Mouse (Mus musculus): ENCODE data around the gene Nle1. TPM values are rescaled to one million over a fixed set of nuclear protein-coding genes. Genes with fewer than 3 reads are reported as not detected.

The Nle1 gene
- polyA plus RNA-seq, 1 experiment from 2014 or later, result 23.7 TPM

- DNase-seq (ENCODE audit: low spot score, missing footprints) (peak; percentile 28), ATAC-seq (ENCODE audit: low FRiP score) (no peak)
- no peak overlapping the region for H3K4me3 ChIP-seq (ENCODE audit: low read depth, low read length)
- H3K36me3 ChIP-seq (ENCODE audit: control insufficient read depth, insufficient read depth, low read length), result peaks cover 26% of the 10 kb centered on the region; the same call in 1 of the 2 replicates
- no peaks in the 10 kb centered on the region for H3K27me3 ChIP-seq (ENCODE audit: control insufficient read depth, insufficient read depth, low read length)
- no peaks in the 10 kb centered on the region for H3K9me3 ChIP-seq (ENCODE audit: control insufficient read depth, low read length)
- no peak overlapping the region for H3K4me2 ChIP-seq
- no peak overlapping the region for H3K9ac ChIP-seq (ENCODE audit: low read length)
- H3K4me1 ChIP-seq (ENCODE audit: control insufficient read depth, insufficient read depth, low read length), result no peaks in the 10 kb centered on the region
- WGBS, result 95% methylated on average over 20 of the region's 20 CpGs
- no peak overlapping the region for H3K27ac ChIP-seq (ENCODE audit: low read depth, low read length)
Observed at GRCm38 (mm10) chr11:82901606-82902310, 6.5 kb downstream of the Nle1 start.

- 90% methylated on average over 5 of the region's 5 CpGs for WGBS
- Histone ChIP-seq H3K4me2 (no peak overlapping the region), H3K4me3 (ENCODE audit: low read depth, low read length) (no peak overlapping the region), H3K27ac (ENCODE audit: low read depth, low read length) (no peak overlapping the region), H3K36me3 (ENCODE audit: control insufficient read depth, insufficient read depth, low read length) (peaks cover 25% of the 10 kb centered on the region; the same call in 1 of the 2 replicates), H3K27me3 (ENCODE audit: control insufficient read depth, insufficient read depth, low read length) (no peaks in the 10 kb centered on the region), H3K4me1 (ENCODE audit: control insufficient read depth, insufficient read depth, low read length) (no peaks in the 10 kb centered on the region), H3K9me3 (ENCODE audit: control insufficient read depth, low read length) (no peaks in the 10 kb centered on the region), H3K9ac (ENCODE audit: low read length) (no peak overlapping the region)
- no peak for ATAC-seq (ENCODE audit: low FRiP score)
- DNase-seq (ENCODE audit: low spot score, missing footprints), result peak; percentile 23
Observed at GRCm38 (mm10) chr11:82899720-82900119, 8.5 kb downstream of the Nle1 start.

DNA sequence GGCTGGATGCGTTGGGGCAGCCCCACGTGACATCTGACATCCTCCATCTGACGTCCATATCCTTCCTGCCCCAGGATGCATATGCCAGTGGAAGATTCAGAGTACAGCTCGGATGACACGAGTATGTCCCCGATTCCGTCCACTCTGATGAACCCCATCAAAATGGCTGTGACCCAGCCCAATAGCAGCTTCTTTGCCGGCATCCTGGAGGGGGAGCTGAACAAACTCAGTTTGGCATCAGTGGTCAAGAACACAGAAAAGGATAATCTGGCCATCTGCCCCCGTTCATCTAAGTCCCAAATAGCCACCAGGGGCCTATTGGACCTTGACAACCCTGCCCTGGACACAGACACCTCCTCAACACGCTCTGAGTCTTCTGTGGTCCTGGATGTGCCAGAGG is 10.7 kb downstream of the Nle1 start:
- Histone ChIP-seq H3K4me2 (no peak overlapping the region), H3K27ac (ENCODE audit: low read depth, low read length) (no peak overlapping the region), H3K9me3 (ENCODE audit: control insufficient read depth, low read length) (no peaks in the 10 kb centered on the region), H3K9ac (ENCODE audit: low read length) (no peak overlapping the region), H3K27me3 (ENCODE audit: control insufficient read depth, insufficient read depth, low read length) (no peaks in the 10 kb centered on the region), H3K4me3 (ENCODE audit: low read depth, low read length) (no peak overlapping the region), H3K4me1 (ENCODE audit: control insufficient read depth, insufficient read depth, low read length) (no peaks in the 10 kb centered on the region), H3K36me3 (ENCODE audit: control insufficient read depth, insufficient read depth, low read length) (peaks cover 11% of the 10 kb centered on the region; the same call in 1 of the 2 replicates)
- 79% methylated on average over 10 of the region's 10 CpGs for WGBS
- peak; percentile 12 for DNase-seq (ENCODE audit: low spot score, missing footprints)
- no peak for ATAC-seq (ENCODE audit: low FRiP score)

DNA sequence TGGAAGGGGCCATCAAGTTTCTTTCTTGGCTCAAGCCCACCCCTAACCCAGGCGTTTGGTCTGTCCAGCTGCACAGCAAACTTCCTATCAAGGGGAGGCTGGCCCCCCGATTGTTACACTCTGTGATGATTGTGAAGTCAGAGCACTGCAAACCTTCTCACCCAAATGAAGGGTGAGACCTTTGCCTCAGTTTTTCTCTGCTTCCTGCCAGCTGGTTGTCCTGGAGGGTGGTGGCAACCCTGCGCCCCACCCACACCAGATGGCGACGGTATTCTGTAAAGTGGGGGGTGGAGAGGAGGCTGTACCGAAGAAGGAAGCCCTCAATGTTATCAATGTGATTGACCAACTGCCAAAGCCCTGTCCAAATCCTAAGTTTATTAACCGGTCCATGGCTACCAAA is 16.3 kb downstream of the Nle1 start, which contains the start of gene Fndc8:
Gene Fndc8, plus strand, starts transcription at position 189 of the 400 bp plus-strand sequence.
- H3K27me3 ChIP-seq (ENCODE audit: control insufficient read depth, insufficient read depth, low read length), result no peaks in the 10 kb centered on the region
- peaks cover 11% of the 10 kb centered on the region for H3K4me1 ChIP-seq (ENCODE audit: control insufficient read depth, insufficient read depth, low read length)
- ATAC-seq (ENCODE audit: low FRiP score), result no peak
- no peaks in the 10 kb centered on the region for H3K36me3 ChIP-seq (ENCODE audit: control insufficient read depth, insufficient read depth, low read length)
- H3K9me3 ChIP-seq (ENCODE audit: control insufficient read depth, low read length), result no peaks in the 10 kb centered on the region
- H3K4me2 ChIP-seq, result no peak within 1 kb of the TSS
- WGBS, result 59% methylated on average over 7 of the region's 7 CpGs
- H3K9ac ChIP-seq (ENCODE audit: low read length), result no peak within 1 kb of the TSS; the same call in 1 of the 2 replicates
- H3K4me3 ChIP-seq (ENCODE audit: low read depth, low read length), result no peak within 1 kb of the TSS
- H3K27ac ChIP-seq (ENCODE audit: low read depth, low read length), result no peak within 1 kb of the TSS
- DNase-seq (ENCODE audit: low spot score, missing footprints), result peak; percentile 21

GRCm38 (mm10) chr11:82890342-82890762 is 17.9 kb downstream of the Nle1 start, which contains the start of gene Rad51d:
Gene Rad51d, minus strand, starts transcription at chr11:82890614.
- Histone ChIP-seq H3K9me3 (ENCODE audit: control insufficient read depth, low read length) (no peaks in the 10 kb centered on the region), H3K27me3 (ENCODE audit: control insufficient read depth, insufficient read depth, low read length) (no peaks in the 10 kb centered on the region), H3K4me3 (ENCODE audit: low read depth, low read length) (peak within 1 kb of the TSS; percentile 62), H3K4me2 (peak within 1 kb of the TSS; percentile 74), H3K4me1 (ENCODE audit: control insufficient read depth, insufficient read depth, low read length) (peaks cover 11% of the 10 kb centered on the region), H3K9ac (ENCODE audit: low read length) (peak within 1 kb of the TSS; percentile 84), H3K36me3 (ENCODE audit: control insufficient read depth, insufficient read depth, low read length) (no peaks in the 10 kb centered on the region), H3K27ac (ENCODE audit: low read depth, low read length) (peak within 1 kb of the TSS; percentile 25; the same call in 1 of the 2 replicates)
- DNase-seq (ENCODE audit: low spot score, missing footprints) (peak; percentile 99), ATAC-seq (ENCODE audit: low FRiP score) (peak; percentile 93)
- WGBS, result under 1% methylated on average over 26 of the region's 26 CpGs

GRCm38 (mm10) chr11:82889524-82890341 is 18.5 kb downstream of the Nle1 start:
- ATAC-seq (ENCODE audit: low FRiP score) (peak; percentile 20; the same call in 1 of the 2 replicates), DNase-seq (ENCODE audit: low spot score, missing footprints) (peak; percentile 95)
- Histone ChIP-seq H3K4me1 (ENCODE audit: control insufficient read depth, insufficient read depth, low read length) (peaks cover 11% of the 10 kb centered on the region), H3K4me3 (ENCODE audit: low read depth, low read length) (peak overlapping the region; percentile 62), H3K4me2 (peak overlapping the region; percentile 74), H3K27me3 (ENCODE audit: control insufficient read depth, insufficient read depth, low read length) (no peaks in the 10 kb centered on the region), H3K27ac (ENCODE audit: low read depth, low read length) (peak overlapping the region; percentile 25; the same call in 1 of the 2 replicates), H3K9me3 (ENCODE audit: control insufficient read depth, low read length) (no peaks in the 10 kb centered on the region), H3K36me3 (ENCODE audit: control insufficient read depth, insufficient read depth, low read length) (no peaks in the 10 kb centered on the region), H3K9ac (ENCODE audit: low read length) (peak overlapping the region; percentile 84)
- WGBS, result 9% methylated on average over 30 of the region's 31 CpGs

DNA sequence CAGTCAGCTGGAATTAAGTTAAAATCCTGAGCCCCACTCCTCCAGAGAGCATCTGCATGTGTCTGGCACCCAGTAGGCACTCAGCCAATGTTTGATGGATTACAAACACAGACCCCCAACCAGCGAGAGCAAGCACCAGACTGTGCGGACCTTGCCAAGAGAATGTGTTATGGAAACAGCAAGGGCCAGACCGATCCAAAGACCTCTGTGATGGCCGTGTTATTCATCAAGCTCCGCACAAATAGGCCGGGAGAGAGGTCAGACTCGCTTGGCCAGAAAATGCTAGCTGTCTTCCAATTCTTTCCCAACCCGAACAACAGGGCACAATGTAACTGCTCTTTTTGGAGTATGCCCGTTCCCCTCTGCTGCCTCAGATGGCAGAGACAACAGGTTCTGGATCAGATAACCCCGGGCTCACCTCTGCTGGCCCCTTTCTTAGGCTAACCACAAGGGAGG is 19.7 kb downstream of the Nle1 start:
- no peaks in the 10 kb centered on the region for H3K36me3 ChIP-seq (ENCODE audit: control insufficient read depth, insufficient read depth, low read length)
- H3K27me3 ChIP-seq (ENCODE audit: control insufficient read depth, insufficient read depth, low read length), result no peaks in the 10 kb centered on the region
- peak; percentile 54 for DNase-seq (ENCODE audit: low spot score, missing footprints)
- H3K4me1 ChIP-seq (ENCODE audit: control insufficient read depth, insufficient read depth, low read length), result peaks cover 11% of the 10 kb centered on the region
- no peak for ATAC-seq (ENCODE audit: low FRiP score)
- H3K9me3 ChIP-seq (ENCODE audit: control insufficient read depth, low read length), result no peaks in the 10 kb centered on the region
- H3K27ac ChIP-seq (ENCODE audit: low read depth, low read length), result no peak overlapping the region
- 77% methylated on average over 10 of the region's 10 CpGs for WGBS
- H3K9ac ChIP-seq (ENCODE audit: low read length), result no peak overlapping the region
- no peak overlapping the region for H3K4me2 ChIP-seq
- no peak overlapping the region for H3K4me3 ChIP-seq (ENCODE audit: low read depth, low read length)

DNA sequence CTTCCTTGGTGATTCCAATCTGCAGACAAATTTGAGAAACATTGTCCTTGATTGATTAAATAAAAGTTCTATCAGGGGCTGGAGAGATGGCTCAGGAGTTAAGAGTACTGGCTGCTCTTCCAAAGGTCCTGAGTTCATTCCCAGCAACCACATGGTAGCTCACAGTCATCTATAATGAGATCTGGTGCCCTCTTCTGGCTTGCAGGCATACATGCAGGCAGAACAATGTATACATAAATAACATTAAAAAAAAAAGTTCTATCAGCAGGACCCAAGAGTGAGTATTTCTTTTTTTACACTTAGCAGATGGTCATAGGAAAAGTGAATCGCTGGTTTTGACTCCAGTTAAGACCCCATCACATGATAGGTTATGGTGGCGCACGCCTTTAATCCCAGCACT is 21.7 kb downstream of the Nle1 start:
- Histone ChIP-seq H3K9ac (ENCODE audit: low read length) (no peak overlapping the region), H3K27me3 (ENCODE audit: control insufficient read depth, insufficient read depth, low read length) (no peaks in the 10 kb centered on the region), H3K27ac (ENCODE audit: low read depth, low read length) (no peak overlapping the region), H3K4me2 (no peak overlapping the region), H3K9me3 (ENCODE audit: control insufficient read depth, low read length) (no peaks in the 10 kb centered on the region), H3K4me1 (ENCODE audit: control insufficient read depth, insufficient read depth, low read length) (peaks cover 11% of the 10 kb centered on the region), H3K36me3 (ENCODE audit: control insufficient read depth, insufficient read depth, low read length) (no peaks in the 10 kb centered on the region), H3K4me3 (ENCODE audit: low read depth, low read length) (no peak overlapping the region)
- ATAC-seq (ENCODE audit: low FRiP score), result no peak
- WGBS, result 87% methylated on average over 3 of the region's 3 CpGs
- no peak for DNase-seq (ENCODE audit: low spot score, missing footprints)

- Histone ChIP-seq H3K4me2 (no peak overlapping the region), H3K4me3 (ENCODE audit: low read depth, low read length) (no peak overlapping the region), H3K9me3 (ENCODE audit: control insufficient read depth, low read length) (no peaks in the 10 kb centered on the region), H3K36me3 (ENCODE audit: control insufficient read depth, insufficient read depth, low read length) (no peaks in the 10 kb centered on the region), H3K27ac (ENCODE audit: low read depth, low read length) (no peak overlapping the region), H3K4me1 (ENCODE audit: control insufficient read depth, insufficient read depth, low read length) (no peaks in the 10 kb centered on the region), H3K9ac (ENCODE audit: low read length) (no peak overlapping the region), H3K27me3 (ENCODE audit: control insufficient read depth, insufficient read depth, low read length) (no peaks in the 10 kb centered on the region)
- 64% methylated on average over 8 of the region's 8 CpGs for WGBS
- ATAC-seq (ENCODE audit: low FRiP score) (no peak), DNase-seq (ENCODE audit: low spot score, missing footprints) (no peak)
Observed at GRCm38 (mm10) chr11:82883180-82883579, 25.0 kb downstream of the Nle1 start.

All from midbrain, embryonic 11.5 days (tissue).